Comparison of ENCODE assay signal across 8 mouse cellular contexts in genomic region chr1:155574966-155575673, GRCm38 (mm10). TPM values are rescaled to one million over a fixed set of nuclear protein-coding genes. Genes with fewer than 3 reads are reported as not detected.
A peak's percentile ranks its signal among the peaks of the same experiment; 100 is the strongest.
DNase-seq lines count a peak whose midpoint lies in the region; ATAC-seq lines count a peak whose summit lies in the region.

No protein-coding gene starts in this region.

- DNase-seq in CD8-positive naive resting alpha-beta T cell, adult 2 months (ENCODE audit: low read depth in 2 of 2, low spot score in 2 of 2), result peak; percentile 42 to 52
- peak; percentile 67 for DNase-seq in R1 (ENCODE audit: low read depth, low spot score)
- peak; percentile 88 to 93 for DNase-seq in cerebellum, postnatal 14 days
- peak; percentile 76 to 77 for DNase-seq in frontal cortex, postnatal 25 days (ENCODE audit: low spot score in 2 of 2)
- peak; percentile 56 to 88 for DNase-seq in kidney, postnatal 25 days
- peak; percentile 20 to 42 for DNase-seq in lung, adult 18-20 months
- peak; percentile 44 for DNase-seq in retina, adult 2 months (ENCODE audit: low read depth, low spot score)

- ATAC-seq in megakaryocyte, adult 5-6 weeks (ENCODE audit: poor library complexity, severe bottlenecking), result no peak

RNA-seq across cellular contexts. Expression of gene Acbd6, which starts 17.2 kb away (rescaled TPM):
- total RNA-seq in megakaryocyte, adult 5-6 weeks (2015), result 19.6 and 20.9 TPM in 2 replicates
- total RNA-seq in megakaryocyte, adult 5-6 weeks (2017), result 9.3 and 24.0 TPM in 2 replicates

Comparison
In these comparisons a context has a peak if more than half of its experiments do, and no peak if none do; other contexts are left out.
1. DNase-seq: peak in every context shown above with its lines; median percentile 90 in cerebellum, postnatal 14 days; 76 in frontal cortex, postnatal 25 days; 72 in kidney, postnatal 25 days; 67 in R1; 47 in CD8-positive naive resting alpha-beta T cell, adult 2 months; 44 in retina, adult 2 months; 31 in lung, adult 18-20 months.